Mouse (Mus musculus) macrophage (primary cell): ENCODE data around the gene Cct8l1. TPM values are rescaled to one million over a fixed set of nuclear protein-coding genes. Genes with fewer than 3 reads are reported as not detected.

Experiments used
- H3K27ac ChIP-seq: fragments of 350-480 bp; formaldehyde crosslinking; 2 replicates; pipeline ENCODE4 v1.9.0; 2021
- H3K36me3 ChIP-seq: fragments of 350-480 bp; formaldehyde crosslinking; 2 replicates; pipeline ENCODE4 v1.9.0; 2021; ENCODE audit errors: inconsistent target
- H3K4me3 ChIP-seq: fragments of 350-480 bp; formaldehyde crosslinking; 2 replicates; pipeline ENCODE4 v1.9.0; 2021; ENCODE audit errors: inconsistent target
- H3K79me2 ChIP-seq: fragments of 350-480 bp; formaldehyde crosslinking; 2 replicates; pipeline ENCODE4 v1.9.0; 2021; ENCODE audit errors: inconsistent target
- WGBS: methylation state at CpG from one replicate; pipeline ENCODE4 v1.1.7; 2026; ENCODE audit warnings: inconsistent platforms; ENCODE audit not compliant: missing documents; 5-methylcytosine and 5-hydroxymethylcytosine counted together
- polyA plus RNA-seq: library from polyadenylated mRNA; stranded (reverse); fragments of 250-400 nt; gene quantifications from 3 replicates; pipeline ENCODE4 v1.2.4, GENCODE M21; 2018; ENCODE audit warnings: inconsistent platforms

The Cct8l1 gene
- polyA plus RNA-seq, 1 experiment from 2014 or later: not detected

- no peak overlapping the region for H3K4me3 ChIP-seq
- H3K27ac ChIP-seq: no peak overlapping the region
- H3K36me3 ChIP-seq: no peaks in the 10 kb centered on the region
- no peaks in the 10 kb centered on the region for H3K79me2 ChIP-seq
- WGBS: 82% methylated on average over 3 of the region's 3 CpGs
Observed at GRCm38 (mm10) chr5:25540921-25541320, 25.1 kb downstream of the Cct8l1 start.

- Histone ChIP-seq H3K4me3 (no peak overlapping the region), H3K79me2 (no peaks in the 10 kb centered on the region), H3K27ac (no peak overlapping the region), H3K36me3 (no peaks in the 10 kb centered on the region)
- WGBS: 92% methylated on average over 2 of the region's 2 CpGs
Observed at GRCm38 (mm10) chr5:25541661-25542060, 25.8 kb downstream of the Cct8l1 start.

- WGBS: 97% methylated on average over 3 of the region's 3 CpGs
- Histone ChIP-seq H3K79me2 (no peaks in the 10 kb centered on the region), H3K36me3 (no peaks in the 10 kb centered on the region), H3K27ac (no peak overlapping the region), H3K4me3 (no peak overlapping the region)
Observed at GRCm38 (mm10) chr5:25544061-25544460, 28.2 kb downstream of the Cct8l1 start.

GRCm38 (mm10) chr5:25544566-25544965 is 28.7 kb downstream of the Cct8l1 start:
- WGBS: 94% methylated on average over 3 of the region's 5 CpGs
- Histone ChIP-seq H3K27ac (no peak overlapping the region), H3K79me2 (no peaks in the 10 kb centered on the region), H3K36me3 (no peaks in the 10 kb centered on the region), H3K4me3 (no peak overlapping the region)

- 92% methylated on average over 2 of the region's 2 CpGs for WGBS
- Histone ChIP-seq H3K79me2 (no peaks in the 10 kb centered on the region), H3K36me3 (no peaks in the 10 kb centered on the region), H3K4me3 (no peak overlapping the region), H3K27ac (no peak overlapping the region)
Observed at GRCm38 (mm10) chr5:25546912-25547311, 31.0 kb downstream of the Cct8l1 start.

GRCm38 (mm10) chr5:25550912-25551311 is 35.0 kb downstream of the Cct8l1 start:
- Histone ChIP-seq H3K36me3 (no peaks in the 10 kb centered on the region), H3K27ac (no peak overlapping the region), H3K4me3 (no peak overlapping the region), H3K79me2 (no peaks in the 10 kb centered on the region)
- WGBS: 100% methylated on average over 1 of the region's 1 CpGs

- H3K4me3 ChIP-seq: no peak overlapping the region
- no peak overlapping the region for H3K27ac ChIP-seq
- no peaks in the 10 kb centered on the region for H3K79me2 ChIP-seq
- 91% methylated on average over 1 of the region's 1 CpGs for WGBS
- no peaks in the 10 kb centered on the region for H3K36me3 ChIP-seq
Observed at GRCm38 (mm10) chr5:25554210-25554609, 38.3 kb downstream of the Cct8l1 start.

- WGBS: 47% methylated on average over 1 of the region's 1 CpGs
- Histone ChIP-seq H3K79me2 (no peaks in the 10 kb centered on the region), H3K27ac (no peak overlapping the region), H3K36me3 (no peaks in the 10 kb centered on the region), H3K4me3 (no peak overlapping the region)
Observed at GRCm38 (mm10) chr5:25554689-25555088, 38.8 kb downstream of the Cct8l1 start.

- H3K36me3 ChIP-seq: no peaks in the 10 kb centered on the region
- H3K27ac ChIP-seq: no peak overlapping the region
- H3K4me3 ChIP-seq: no peak overlapping the region
- 94% methylated on average over 5 of the region's 5 CpGs for WGBS
- H3K79me2 ChIP-seq: no peaks in the 10 kb centered on the region
Observed at GRCm38 (mm10) chr5:25555684-25556083, 39.8 kb downstream of the Cct8l1 start.

- 95% methylated on average over 5 of the region's 5 CpGs for WGBS
Observed at GRCm38 (mm10) chr5:25556363-25556762, 40.5 kb downstream of the Cct8l1 start.

More at GRCm38 (mm10) chr5:25556363-25556762, 40.5 kb downstream of the Cct8l1 start:
- H3K4me3 ChIP-seq: no peak overlapping the region
- no peaks in the 10 kb centered on the region for H3K36me3 ChIP-seq
- no peaks in the 10 kb centered on the region for H3K79me2 ChIP-seq
- no peak overlapping the region for H3K27ac ChIP-seq

Other genes starting within 250 kb of the Cct8l1 start
- 16.9 to 19.3 TPM (median 18.9 TPM) in 3 replicates for gene Kmt2c, start 17.3 kb upstream of the Cct8l1 start, polyA plus RNA-seq
- 1.3 to 4.8 TPM (median 1.8 TPM) in 3 replicates for gene Xrcc2, start 189.8 kb downstream of the Cct8l1 start, polyA plus RNA-seq
- 0.19 to 0.50 TPM (median 0.31 TPM) in 3 replicates for gene Actr3b, start 243.9 kb downstream of the Cct8l1 start, polyA plus RNA-seq